ENCODE assay signal across 9 mouse cellular contexts in genomic region chr11:119036934-119037779, GRCm38 (mm10). TPM values are rescaled to one million over a fixed set of nuclear protein-coding genes. Genes with fewer than 3 reads are reported as not detected.
DNase-seq lines count a peak whose midpoint lies in the region; ATAC-seq lines count a peak whose summit lies in the region.
"Had no signal": no experiment of that assay in that cellular context is flagged by ENCODE, and none has a peak within 500 bp of the region (broad histone marks: within the 10 kb centered on the region; RNA-seq: fewer than 3 reads in every experiment).

No protein-coding gene starts in this region.

- H3K9me3 ChIP-seq in megakaryocyte, embryonic 14.5 days: no peaks in the 10 kb centered on the region
- H3K9me3 ChIP-seq in embryonic facial prominence, embryonic 14.5 days (ENCODE audit: control insufficient read depth, low read length): no peaks in the 10 kb centered on the region
- no peaks in the 10 kb centered on the region for H3K9me3 ChIP-seq in hindbrain, embryonic 15.5 days
- H3K9me3 ChIP-seq in midbrain, embryonic 10.5 days (replicated peaks): no peaks in the 10 kb centered on the region

- no peak for ATAC-seq in megakaryocyte, adult 5-6 weeks (ENCODE audit: poor library complexity, severe bottlenecking)
- no peak for ATAC-seq in embryonic facial prominence, embryonic 14.5 days (ENCODE audit: low read depth)
- no peak for ATAC-seq in hindbrain, embryonic 15.5 days (ENCODE audit: low FRiP score, low read depth)
- ATAC-seq in activated CD4-positive, CD25-positive, alpha-beta regulatory T cell, adult 4 months: no peak

- H3K4me3 ChIP-seq in megakaryocyte, embryonic 14.5 days (replicated peaks): peak overlapping the region; percentile 53
- H3K4me3 ChIP-seq in embryonic facial prominence, embryonic 14.5 days (ENCODE audit: low read depth, low read length): peak overlapping the region; percentile 50
- peak overlapping the region; percentile 34 for H3K4me3 ChIP-seq in hindbrain, embryonic 15.5 days
- H3K4me3 ChIP-seq in midbrain, embryonic 10.5 days: peak overlapping the region; percentile 57

- H3K4me2 ChIP-seq in embryonic facial prominence, embryonic 14.5 days (ENCODE audit: low read depth, low read length): peak overlapping the region; percentile 92
- peak overlapping the region; percentile 60 for H3K4me2 ChIP-seq in hindbrain, embryonic 15.5 days

- peak overlapping the region; percentile 51 for H3K9ac ChIP-seq in embryonic facial prominence, embryonic 14.5 days (ENCODE audit: low read depth, low read length)
- peak overlapping the region; percentile 23; the same call in 1 of the 2 replicates for H3K9ac ChIP-seq in hindbrain, embryonic 15.5 days

- H3K36me3 ChIP-seq in megakaryocyte, embryonic 14.5 days (replicated peaks; ENCODE audit: low read length): peaks cover 10% of the 10 kb centered on the region
- peaks cover 12% of the 10 kb centered on the region for H3K36me3 ChIP-seq in embryonic facial prominence, embryonic 14.5 days (ENCODE audit: control insufficient read depth, insufficient read depth, low read length)
- H3K36me3 ChIP-seq in hindbrain, embryonic 15.5 days: 0 out of 2 replicates have a peak, but pooled peaks cover 3% of the 10 kb centered on the region
- H3K36me3 ChIP-seq in midbrain, embryonic 10.5 days: peaks cover 12% of the 10 kb centered on the region

- WGBS in embryonic facial prominence, embryonic 14.5 days: 2% methylated on average over 49 of the region's 57 CpGs
- WGBS in hindbrain, embryonic 15.5 days: 10% methylated on average over 57 of the region's 57 CpGs
- WGBS in midbrain, embryonic 10.5 days: under 1% methylated on average over 57 of the region's 57 CpGs

- H3K27me3 ChIP-seq in megakaryocyte, embryonic 14.5 days (replicated peaks): peaks cover 82% of the 10 kb centered on the region
- H3K27me3 ChIP-seq in embryonic facial prominence, embryonic 14.5 days (replicated peaks; ENCODE audit: control insufficient read depth, insufficient read depth, low read length): peaks cover 57% of the 10 kb centered on the region
- peaks cover 49% of the 10 kb centered on the region for H3K27me3 ChIP-seq in hindbrain, embryonic 15.5 days
- peaks cover 86% of the 10 kb centered on the region for H3K27me3 ChIP-seq in midbrain, embryonic 10.5 days (ENCODE audit: low read depth, poor library complexity, severe bottlenecking)

- H3K4me1 ChIP-seq in megakaryocyte, embryonic 14.5 days: peaks cover 54% of the 10 kb centered on the region
- peaks cover 34% of the 10 kb centered on the region for H3K4me1 ChIP-seq in embryonic facial prominence, embryonic 14.5 days (ENCODE audit: control insufficient read depth, insufficient read depth, low read length)
- H3K4me1 ChIP-seq in hindbrain, embryonic 15.5 days (replicated peaks): peaks cover 70% of the 10 kb centered on the region
- H3K4me1 ChIP-seq in midbrain, embryonic 10.5 days: peaks cover 88% of the 10 kb centered on the region

- DNase-seq in embryonic facial prominence, embryonic 14.5 days (ENCODE audit: low spot score): no peak
- peak; percentile 73 for DNase-seq in midbrain, embryonic 10.5 days (ENCODE audit: low spot score)
- DNase-seq in gastrocnemius, postnatal 25 days: no peak
- no peak for DNase-seq in layer of hippocampus, adult 9-10 months (ENCODE audit: low spot score)

- no peak overlapping the region for H3K27ac ChIP-seq in embryonic facial prominence, embryonic 14.5 days (replicated peaks; ENCODE audit: low read depth, low read length)
- H3K27ac ChIP-seq in hindbrain, embryonic 15.5 days (replicated peaks): no peak overlapping the region
- peak overlapping the region; percentile 49; the same call in 1 of the 2 replicates for H3K27ac ChIP-seq in midbrain, embryonic 10.5 days (replicated peaks)

RNA-seq across cellular contexts. Expression of gene Cbx8, which starts 3.6 kb away (rescaled TPM):
- polyA plus RNA-seq in megakaryocyte, embryonic 14.5 days (2012; ENCODE audit: insufficient read depth, low replicate concordance): 2.7 and 7.4 TPM in 2 replicates
- total RNA-seq in megakaryocyte, adult 5-6 weeks (2015): 3.2 and 5.6 TPM in 2 replicates
- 3.0 and 3.6 TPM in 2 replicates for total RNA-seq in megakaryocyte, adult 5-6 weeks (2017)
- polyA plus RNA-seq in embryonic facial prominence, embryonic 14.5 days (2014; fragmentation: Nextera tagmentation; extraction: Ambion mirVana): 9.6 and 10.1 TPM in 2 replicates
- polyA plus RNA-seq in hindbrain, embryonic 15.5 days (2015; fragmentation: Nextera tagmentation; extraction: Ambion mirVana): 8.6 and 10.0 TPM in 2 replicates
- polyA plus RNA-seq in midbrain, embryonic 10.5 days (2016; fragmentation: Nextera tagmentation; extraction: Ambion mirVana): 13.5 and 15.0 TPM in 2 replicates
- 1 to 10 TPM; 5.3 to 7.5 TPM for polyA plus RNA-seq in activated CD4-positive, CD25-positive, alpha-beta regulatory T cell, adult 4 months (2017; shearing (Covaris generic))
- total RNA-seq in gastrocnemius, postnatal 25 days (2021): 1 to 10 TPM; 1.4 to 1.8 TPM

RNA-seq across cellular contexts. Expression of gene Cbx2, which starts 14.4 kb away (rescaled TPM):
- 0.46 TPM in 1 of 2 replicates, not detected in the other for polyA plus RNA-seq in megakaryocyte, embryonic 14.5 days (2012; ENCODE audit: insufficient read depth, low replicate concordance)
- 1.5 and 1.6 TPM in 2 replicates for total RNA-seq in megakaryocyte, adult 5-6 weeks (2015)
- total RNA-seq in megakaryocyte, adult 5-6 weeks (2017): 2.8 TPM in 2 replicates
- polyA plus RNA-seq in embryonic facial prominence, embryonic 14.5 days (2014; fragmentation: Nextera tagmentation; extraction: Ambion mirVana): 23.9 and 28.3 TPM in 2 replicates
- 15.3 and 17.1 TPM in 2 replicates for polyA plus RNA-seq in hindbrain, embryonic 15.5 days (2015; fragmentation: Nextera tagmentation; extraction: Ambion mirVana)
- 108 and 110 TPM in 2 replicates for polyA plus RNA-seq in midbrain, embryonic 10.5 days (2016; fragmentation: Nextera tagmentation; extraction: Ambion mirVana)
- polyA plus RNA-seq in activated CD4-positive, CD25-positive, alpha-beta regulatory T cell, adult 4 months (2017; shearing (Covaris generic)): 1 to 10 TPM; 1.1 to 1.4 TPM
- total RNA-seq in gastrocnemius, postnatal 25 days (2021): 1 to 10 TPM in 1 of 2 experiments, under 1 TPM in 1; 0.69 to 1.4 TPM

RNA-seq across cellular contexts. Expression of gene Cbx4, which starts 48.9 kb away (rescaled TPM):
- polyA plus RNA-seq in megakaryocyte, embryonic 14.5 days (2012; ENCODE audit: insufficient read depth, low replicate concordance): 49.2 and 111 TPM in 2 replicates
- total RNA-seq in megakaryocyte, adult 5-6 weeks (2015): 15.3 and 15.5 TPM in 2 replicates
- 18.0 and 18.4 TPM in 2 replicates for total RNA-seq in megakaryocyte, adult 5-6 weeks (2017)
- 11.0 and 13.5 TPM in 2 replicates for polyA plus RNA-seq in embryonic facial prominence, embryonic 14.5 days (2014; fragmentation: Nextera tagmentation; extraction: Ambion mirVana)
- polyA plus RNA-seq in hindbrain, embryonic 15.5 days (2015; fragmentation: Nextera tagmentation; extraction: Ambion mirVana): 21.9 and 23.2 TPM in 2 replicates
- 5.1 and 7.1 TPM in 2 replicates for polyA plus RNA-seq in midbrain, embryonic 10.5 days (2016; fragmentation: Nextera tagmentation; extraction: Ambion mirVana)
- polyA plus RNA-seq in activated CD4-positive, CD25-positive, alpha-beta regulatory T cell, adult 4 months (2017; shearing (Covaris generic)): 1 to 10 TPM; 2.0 to 2.4 TPM
- 1 to 10 TPM; 2.4 to 3.5 TPM for total RNA-seq in gastrocnemius, postnatal 25 days (2021)

RNA-seq across cellular contexts. Expression of gene Enpp7, which starts 49.2 kb away (rescaled TPM):
- not detected in 2 replicates for polyA plus RNA-seq in megakaryocyte, embryonic 14.5 days (2012; ENCODE audit: insufficient read depth, low replicate concordance)
- not detected in 2 replicates for total RNA-seq in megakaryocyte, adult 5-6 weeks (2015)
- total RNA-seq in megakaryocyte, adult 5-6 weeks (2017): not detected in 2 replicates
- not detected in 2 replicates for polyA plus RNA-seq in embryonic facial prominence, embryonic 14.5 days (2014; fragmentation: Nextera tagmentation; extraction: Ambion mirVana)
- not detected in 2 replicates for polyA plus RNA-seq in hindbrain, embryonic 15.5 days (2015; fragmentation: Nextera tagmentation; extraction: Ambion mirVana)
- polyA plus RNA-seq in midbrain, embryonic 10.5 days (2016; fragmentation: Nextera tagmentation; extraction: Ambion mirVana): not detected in 2 replicates
- polyA plus RNA-seq in activated CD4-positive, CD25-positive, alpha-beta regulatory T cell, adult 4 months (2017; shearing (Covaris generic)): not detected
- total RNA-seq in gastrocnemius, postnatal 25 days (2021): not detected
- total RNA-seq: neutrophil, adult 5-6 weeks had no signal
